Mouse (Mus musculus): ENCODE measurements around the gene Chd4.

The Chd4 gene

DNA sequence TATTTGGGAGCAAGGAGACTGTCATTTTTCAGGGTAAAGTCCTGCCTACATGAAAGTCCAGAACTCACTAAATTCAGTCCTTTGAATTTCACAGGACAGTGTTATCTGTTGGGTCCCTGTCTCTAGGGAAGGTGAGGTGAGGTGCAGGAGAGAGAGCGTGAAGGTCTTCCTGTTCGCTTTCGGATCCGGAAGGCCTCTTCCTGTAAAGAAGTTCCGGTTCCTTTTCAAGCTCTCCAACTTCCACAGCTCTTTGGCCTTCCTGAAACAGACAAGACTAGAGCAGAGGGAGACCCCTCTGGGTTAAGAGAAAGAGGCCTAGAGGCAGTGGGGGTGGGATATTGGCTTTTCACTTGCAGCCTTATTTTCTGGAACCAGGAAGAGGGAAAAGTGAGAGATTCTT lies 3.4 kb upstream of the Chd4 start:
- peak in 1 of 2 experiments; percentile 33 for DNase-seq

- no peak for DNase-seq
Observed at GRCm38 (mm10) chr6:125094843-125095242, 938 bp upstream of the Chd4 start.

GRCm38 (mm10) chr6:125096279-125096596 lies 457 bp downstream of the Chd4 start:
- DNase-seq, result no peak

GRCm38 (mm10) chr6:125096597-125097345 lies 990 bp downstream of the Chd4 start:
- DNase-seq, result peak; percentile 73 to 80

- DNase-seq, result no peak
Observed at GRCm38 (mm10) chr6:125097346-125097689, 1.5 kb downstream of the Chd4 start.

DNA sequence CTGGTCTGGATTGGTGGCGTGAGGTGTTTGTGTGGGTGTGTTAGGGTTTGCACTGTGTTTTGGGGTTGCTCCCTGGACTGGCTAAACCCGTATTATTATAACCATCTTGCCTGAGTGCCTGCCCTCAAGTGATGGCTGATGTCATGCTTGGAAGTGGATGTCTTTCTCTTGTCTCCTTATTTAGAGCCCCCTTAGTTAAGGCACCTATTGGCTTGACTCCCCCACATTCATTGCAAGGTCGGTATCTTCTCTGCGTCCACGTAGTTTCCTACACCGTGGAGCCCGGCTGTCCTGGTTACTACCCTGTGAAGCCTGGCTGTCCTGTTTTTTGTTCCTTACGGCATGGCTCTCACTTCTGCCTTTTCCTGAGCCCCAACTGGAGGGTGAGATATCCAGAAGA lies 2.2 kb downstream of the Chd4 start:
- DNase-seq, result no peak

DNA sequence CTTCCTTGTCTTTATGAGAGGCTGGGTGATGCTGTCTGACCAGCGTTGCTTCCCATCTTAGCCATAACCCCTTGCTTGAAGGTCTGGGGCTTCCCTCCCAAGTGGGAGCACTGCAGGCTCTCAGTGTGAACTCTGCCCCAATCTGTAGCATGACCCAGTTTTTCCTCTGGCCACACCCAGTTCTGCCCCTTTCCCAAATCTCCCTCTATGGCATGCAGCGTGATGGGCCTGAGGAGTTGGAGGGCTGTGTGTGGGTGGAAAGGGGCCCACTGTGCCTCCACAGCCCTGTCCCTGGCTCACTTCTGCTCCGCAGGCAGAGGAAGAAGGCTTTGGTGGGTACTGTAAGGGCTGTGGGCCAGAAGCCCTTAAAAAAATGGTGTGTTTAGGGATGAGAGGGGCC lies 2.7 kb downstream of the Chd4 start:
- DNase-seq, result peak; percentile 27 to 48

- peak; percentile 77 to 84 for DNase-seq
Observed at GRCm38 (mm10) chr6:125099421-125099971, 3.7 kb downstream of the Chd4 start.

DNA sequence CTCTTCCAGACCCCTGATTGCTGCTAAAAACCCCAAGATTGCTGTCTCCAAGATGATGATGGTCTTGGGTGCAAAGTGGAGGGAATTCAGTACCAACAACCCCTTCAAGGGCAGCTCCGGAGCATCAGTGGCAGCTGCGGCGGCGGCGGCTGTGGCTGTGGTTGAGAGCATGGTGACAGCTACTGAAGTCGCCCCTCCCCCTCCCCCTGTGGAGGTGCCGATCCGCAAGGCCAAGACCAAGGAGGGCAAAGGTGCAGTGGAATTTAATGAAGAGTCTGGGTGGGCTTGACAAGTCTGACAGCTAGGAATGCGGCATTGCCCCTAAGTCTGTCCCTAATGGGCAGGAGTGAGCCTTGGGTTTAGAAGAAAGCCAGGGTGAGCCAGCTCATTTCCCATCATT lies 5.7 kb downstream of the Chd4 start:
- DNase-seq, result peak in 1 of 2 experiments; percentile 36

GRCm38 (mm10) chr6:125104223-125104622 lies 8.4 kb downstream of the Chd4 start:
- no peak for DNase-seq

GRCm38 (mm10) chr6:125107705-125108104 lies 11.9 kb downstream of the Chd4 start:
- no peak for DNase-seq

DNA sequence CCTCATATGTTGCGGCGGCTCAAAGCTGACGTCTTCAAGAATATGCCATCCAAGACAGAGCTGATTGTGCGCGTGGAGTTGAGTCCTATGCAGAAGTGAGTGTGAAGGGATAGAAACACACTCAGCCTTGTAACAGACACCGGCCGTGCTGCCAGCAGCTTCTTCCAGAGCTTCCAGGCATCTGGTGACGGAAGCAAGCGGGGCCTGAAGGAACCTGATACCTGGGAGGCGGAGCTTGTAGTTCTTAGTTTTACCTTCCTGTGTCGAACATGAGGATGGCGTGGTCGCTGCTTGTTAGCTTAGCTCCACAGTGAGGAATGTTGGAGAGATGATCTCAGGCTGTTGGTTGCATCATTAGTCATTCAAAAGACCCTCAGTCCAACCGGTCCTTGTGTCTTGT lies 13.6 kb downstream of the Chd4 start:
- DNase-seq, result no peak

DNA sequence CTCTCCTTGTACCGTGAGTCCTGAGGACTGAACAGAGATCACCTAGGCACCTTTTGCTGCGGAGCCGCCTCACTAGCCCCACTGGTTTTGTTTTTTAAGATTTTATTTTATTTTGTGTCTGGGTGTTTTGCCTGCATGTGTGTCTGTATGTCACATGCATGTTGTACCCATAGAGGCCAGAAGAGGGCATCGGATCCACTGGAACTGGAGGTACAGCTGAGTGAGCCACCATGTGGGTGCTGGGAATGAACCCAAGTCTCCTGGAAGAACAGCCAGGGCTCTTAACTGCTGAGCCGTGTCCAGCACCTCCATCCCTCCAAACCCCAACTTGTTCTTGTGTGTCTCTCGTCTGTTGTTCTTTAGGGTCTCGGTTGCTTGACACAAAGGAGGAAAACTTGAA lies 15.1 kb downstream of the Chd4 start:
- peak in 1 of 2 experiments; percentile 50 for DNase-seq

- DNase-seq, result no peak
Observed at GRCm38 (mm10) chr6:125112553-125112952, 16.8 kb downstream of the Chd4 start.

DNA sequence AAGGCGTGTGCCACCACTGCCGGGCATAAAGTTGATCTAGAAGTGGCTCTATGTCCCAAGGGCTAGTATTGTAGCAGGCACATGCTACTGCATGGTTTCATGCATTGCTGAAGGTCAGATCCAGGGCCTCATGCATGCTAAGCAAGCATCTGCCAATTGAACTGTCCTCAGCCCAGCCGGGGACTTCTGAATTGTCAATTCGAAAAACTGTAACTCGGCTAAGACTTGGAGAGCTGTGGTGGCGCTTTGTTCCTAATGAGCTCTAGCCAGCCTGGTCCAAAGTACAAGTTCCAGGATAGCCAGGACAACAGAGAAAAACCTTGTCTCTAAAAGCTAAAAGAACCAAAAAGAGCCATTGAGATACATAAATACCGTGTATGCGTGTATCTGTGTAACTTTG lies 23.6 kb downstream of the Chd4 start:
- no peak for DNase-seq

DNA sequence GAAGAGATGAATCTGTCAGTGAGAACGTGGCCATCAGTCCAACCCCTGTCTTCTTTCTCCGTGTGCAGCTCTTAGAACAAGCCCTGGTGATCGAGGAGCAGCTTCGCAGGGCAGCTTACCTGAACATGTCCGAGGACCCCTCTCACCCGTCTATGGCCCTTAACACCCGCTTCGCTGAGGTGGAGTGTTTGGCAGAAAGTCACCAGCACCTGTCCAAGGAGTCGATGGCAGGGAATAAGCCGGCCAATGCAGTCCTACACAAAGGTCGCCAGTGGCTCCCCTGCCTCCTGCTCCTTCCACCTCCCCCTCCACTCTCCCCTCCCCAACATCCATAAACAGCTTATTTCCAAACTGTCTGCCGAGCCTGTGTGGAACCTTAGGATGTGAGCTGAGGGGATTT lies 32.9 kb downstream of the Chd4 start:
- DNase-seq, result no peak

GRCm38 (mm10) chr6:125129710-125130402 lies 34.1 kb downstream of the Chd4 start:
- DNase-seq, result peak; percentile 27 to 56

- peak; percentile 86 to 89 for DNase-seq
Observed at GRCm38 (mm10) chr6:125131302-125132156, 35.7 kb downstream of the Chd4 start, which contains the start of gene Nop2. Nop2 (plus strand) TSS chr6:125131909.

- DNase-seq, result no peak
Observed at GRCm38 (mm10) chr6:125132470-125132869, 36.7 kb downstream of the Chd4 start.

DNA sequence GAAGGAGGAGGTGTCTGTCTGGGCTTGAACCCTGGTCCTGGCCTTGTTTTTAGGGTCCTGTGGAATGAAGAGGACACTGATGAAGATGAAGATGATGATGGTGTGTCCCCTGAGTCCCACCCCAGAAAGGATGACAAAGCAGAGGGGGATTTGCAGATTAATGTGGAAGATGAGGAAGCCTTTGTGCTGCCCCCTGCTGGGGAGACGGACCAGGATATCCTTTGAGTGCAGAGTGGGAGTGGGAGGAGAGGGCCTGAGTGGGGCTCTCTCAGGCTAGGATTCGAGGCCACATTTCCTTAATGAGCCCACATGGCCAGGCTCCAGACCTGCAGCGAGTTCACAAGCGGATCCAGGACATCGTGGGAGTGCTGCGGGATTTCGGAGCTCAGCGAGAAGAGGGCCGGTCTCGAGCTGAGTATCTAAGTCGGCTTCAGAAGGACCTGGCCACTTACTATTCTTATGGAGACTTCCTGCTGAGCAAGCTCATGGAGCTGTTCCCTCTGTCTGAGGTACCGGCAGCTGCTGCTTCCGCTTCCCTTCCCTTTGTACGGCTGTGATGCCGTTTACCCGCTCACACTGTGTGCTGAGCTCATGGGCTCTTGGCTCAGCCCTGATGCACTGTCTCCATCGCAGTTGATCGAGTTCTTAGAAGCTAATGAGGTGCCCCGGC lies 41.4 kb downstream of the Chd4 start:
- DNase-seq, result peak; percentile 57 to 63

DNA sequence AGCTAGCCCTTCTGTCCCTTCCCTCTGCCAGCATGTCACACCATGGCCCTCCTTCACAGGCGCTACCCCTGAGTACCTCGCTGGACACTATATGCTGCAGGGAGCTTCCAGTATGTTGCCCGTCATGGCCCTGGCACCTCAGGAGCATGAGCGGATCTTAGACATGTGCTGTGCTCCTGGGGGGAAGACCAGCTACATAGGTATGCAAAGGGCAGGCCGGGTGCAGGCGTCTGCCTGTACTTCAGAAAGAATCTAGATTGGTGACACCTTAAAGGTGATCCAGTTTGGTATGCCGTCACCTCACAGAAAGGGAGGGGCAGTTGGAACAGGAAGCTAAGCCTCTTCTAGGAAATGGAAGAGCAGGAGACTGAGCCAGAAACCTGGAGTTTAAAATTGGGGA lies 44.0 kb downstream of the Chd4 start:
- DNase-seq, result no peak

GRCm38 (mm10) chr6:125142436-125142835 lies 46.7 kb downstream of the Chd4 start:
- DNase-seq, result no peak

GRCm38 (mm10) chr6:125143128-125143527 lies 47.3 kb downstream of the Chd4 start:
- no peak for DNase-seq
